In genomic region chr3:129199609-129200500, GRCm38 (mm10) we compare ENCODE assay signal across 8 mouse cellular contexts. TPM values are rescaled to one million over a fixed set of nuclear protein-coding genes. Genes with fewer than 3 reads are reported as not detected.
DNase-seq lines count a peak whose midpoint lies in the region; ATAC-seq lines count a peak whose summit lies in the region.

Gene Pitx2, plus strand, starts transcription at chr3:129199878.

- no peak within 1 kb of the TSS for H3K27ac ChIP-seq in lung, embryonic 16.5 days (ENCODE audit: low read length)
- peak within 1 kb of the TSS; percentile 69 for H3K27ac ChIP-seq in embryonic facial prominence, embryonic 14.5 days (replicated peaks; ENCODE audit: low read depth, low read length)
- no peak within 1 kb of the TSS for H3K27ac ChIP-seq in hindbrain, embryonic 16.5 days (ENCODE audit: low read depth, low read length)
- H3K27ac ChIP-seq in midbrain, embryonic 12.5 days (replicated peaks) = peak within 1 kb of the TSS; percentile 78

- peaks cover 17% of the 10 kb centered on the region; the same call in 1 of the 2 replicates for H3K4me1 ChIP-seq in lung, embryonic 16.5 days (replicated peaks; ENCODE audit: control insufficient read depth, insufficient read depth, low read length)
- peaks cover 6% of the 10 kb centered on the region; the same call in 1 of the 2 replicates for H3K4me1 ChIP-seq in embryonic facial prominence, embryonic 14.5 days (ENCODE audit: control insufficient read depth, insufficient read depth, low read length)
- peaks cover 14% of the 10 kb centered on the region for H3K4me1 ChIP-seq in hindbrain, embryonic 16.5 days (ENCODE audit: control insufficient read depth, insufficient read depth, low read depth, low read length)
- peaks cover 36% of the 10 kb centered on the region for H3K4me1 ChIP-seq in midbrain, embryonic 12.5 days

- H3K27me3 ChIP-seq in lung, embryonic 16.5 days (ENCODE audit: control insufficient read depth, insufficient read depth, low read depth, low read length) = peaks cover 90% of the 10 kb centered on the region
- H3K27me3 ChIP-seq in embryonic facial prominence, embryonic 14.5 days (replicated peaks; ENCODE audit: control insufficient read depth, insufficient read depth, low read length) = peaks cover 94% of the 10 kb centered on the region
- peaks cover 47% of the 10 kb centered on the region for H3K27me3 ChIP-seq in hindbrain, embryonic 16.5 days (replicated peaks; ENCODE audit: control insufficient read depth, insufficient read depth, low read length)
- peaks cover 93% of the 10 kb centered on the region for H3K27me3 ChIP-seq in midbrain, embryonic 12.5 days

- peak within 1 kb of the TSS; percentile 63 for H3K4me2 ChIP-seq in lung, embryonic 16.5 days (ENCODE audit: low read depth, low read length)
- H3K4me2 ChIP-seq in embryonic facial prominence, embryonic 14.5 days (ENCODE audit: low read depth, low read length) = peak within 1 kb of the TSS; percentile 65
- H3K4me2 ChIP-seq in hindbrain, embryonic 16.5 days (ENCODE audit: low read length) = peak within 1 kb of the TSS; percentile 56
- H3K4me2 ChIP-seq in midbrain, embryonic 12.5 days (replicated peaks) = peak within 1 kb of the TSS; percentile 76

- WGBS in lung, embryonic 16.5 days = under 1% methylated on average over 60 of the region's 60 CpGs
- WGBS in embryonic facial prominence, embryonic 14.5 days = under 1% methylated on average over 52 of the region's 60 CpGs
- WGBS in hindbrain, embryonic 16.5 days = under 1% methylated on average over 59 of the region's 60 CpGs
- under 1% methylated on average over 59 of the region's 60 CpGs for WGBS in midbrain, embryonic 12.5 days

- no peaks in the 10 kb centered on the region for H3K36me3 ChIP-seq in lung, embryonic 16.5 days (ENCODE audit: control insufficient read depth, insufficient read depth, low read length)
- no peaks in the 10 kb centered on the region for H3K36me3 ChIP-seq in embryonic facial prominence, embryonic 14.5 days (ENCODE audit: control insufficient read depth, insufficient read depth, low read length)
- no peaks in the 10 kb centered on the region for H3K36me3 ChIP-seq in hindbrain, embryonic 16.5 days (ENCODE audit: control insufficient read depth, insufficient read depth, low read length)
- H3K36me3 ChIP-seq in midbrain, embryonic 12.5 days = no peaks in the 10 kb centered on the region

- peak within 1 kb of the TSS; percentile 41; the same call in 1 of the 2 replicates for H3K9ac ChIP-seq in lung, embryonic 16.5 days (ENCODE audit: low read length)
- peak within 1 kb of the TSS; percentile 68 for H3K9ac ChIP-seq in embryonic facial prominence, embryonic 14.5 days (ENCODE audit: low read depth, low read length)
- no peak within 1 kb of the TSS for H3K9ac ChIP-seq in hindbrain, embryonic 16.5 days (ENCODE audit: low read depth, low read length)
- peak within 1 kb of the TSS; percentile 60 for H3K9ac ChIP-seq in midbrain, embryonic 12.5 days (replicated peaks)

- peak; percentile 67 for ATAC-seq in lung, embryonic 16.5 days (ENCODE audit: low read depth)
- ATAC-seq in embryonic facial prominence, embryonic 14.5 days (ENCODE audit: low read depth) = peak; percentile 73
- ATAC-seq in hindbrain, embryonic 16.5 days = peak; percentile 63
- ATAC-seq in midbrain, embryonic 12.5 days (ENCODE audit: low FRiP score, low read depth) = peak; percentile 81

- peak within 1 kb of the TSS; percentile 46 for H3K4me3 ChIP-seq in lung, embryonic 16.5 days (ENCODE audit: low read length)
- peak within 1 kb of the TSS; percentile 46 for H3K4me3 ChIP-seq in embryonic facial prominence, embryonic 14.5 days (ENCODE audit: low read depth, low read length)
- H3K4me3 ChIP-seq in hindbrain, embryonic 16.5 days (ENCODE audit: low read length) = peak within 1 kb of the TSS; percentile 32
- peak within 1 kb of the TSS; percentile 41 for H3K4me3 ChIP-seq in midbrain, embryonic 12.5 days

- no peaks in the 10 kb centered on the region for H3K9me3 ChIP-seq in lung, embryonic 16.5 days (ENCODE audit: control insufficient read depth, low read length)
- no peaks in the 10 kb centered on the region for H3K9me3 ChIP-seq in embryonic facial prominence, embryonic 14.5 days (ENCODE audit: control insufficient read depth, low read length)
- no peaks in the 10 kb centered on the region for H3K9me3 ChIP-seq in hindbrain, embryonic 16.5 days (ENCODE audit: control insufficient read depth, low read length)
- no peaks in the 10 kb centered on the region for H3K9me3 ChIP-seq in midbrain, embryonic 12.5 days

- DNase-seq in lung, adult 18-20 months = no peak
- DNase-seq in embryonic facial prominence, embryonic 14.5 days (ENCODE audit: low spot score) = peak; percentile 89
- DNase-seq in left cerebral cortex, adult 9 months (ENCODE audit: low spot score in 2 of 2) = no peak
- DNase-seq in spleen, postnatal 10 days (ENCODE audit: low spot score in 2 of 2) = no peak
- no peak for DNase-seq in right cerebral cortex, adult 2 months (ENCODE audit: low spot score in 2 of 2)

RNA-seq across cellular contexts. Expression of gene Pitx2, which starts in this region (rescaled TPM):
- polyA plus RNA-seq in lung, embryonic 16.5 days (2015; fragmentation: Nextera tagmentation; extraction: Ambion mirVana) = 4.0 and 7.0 TPM in 2 replicates
- 37.7 and 38.6 TPM in 2 replicates for polyA plus RNA-seq in embryonic facial prominence, embryonic 14.5 days (2014; fragmentation: Nextera tagmentation; extraction: Ambion mirVana)
- polyA plus RNA-seq in hindbrain, embryonic 16.5 days (2015; fragmentation: Nextera tagmentation; extraction: Ambion mirVana) = 2.7 and 3.1 TPM in 2 replicates
- 65.6 and 78.1 TPM in 2 replicates for polyA plus RNA-seq in midbrain, embryonic 12.5 days (2016; fragmentation: Nextera tagmentation; extraction: Ambion mirVana)

Comparison
In these comparisons a context has a peak if more than half of its experiments do, and no peak if none do; other contexts are left out.
1. H3K27ac ChIP-seq: peak in embryonic facial prominence, embryonic 14.5 days (single experiment) and midbrain, embryonic 12.5 days (single experiment); none in lung, embryonic 16.5 days (single experiment) and hindbrain, embryonic 16.5 days (single experiment).
2. Peak in every context shown above with its lines, with median percentiles within 50 percentile points of each other: ATAC-seq, H3K4me2 ChIP-seq and H3K4me3 ChIP-seq.